Mouse (Mus musculus) thymus, postnatal 36 days (tissue): Measurements from ENCODE around the gene Adcy1.
A peak's percentile ranks its signal among the peaks of the same experiment; 100 is the strongest.
"Not testable (repeated sequence)": the region's sequence is repeated elsewhere in the genome, so short reads cannot be mapped to it uniquely, and the experiment has no call there.

Source experiments
- DNase-seq, 2 experiments: peaks; one replicate each; pipeline ENCODE4 v3.0.0; 2022; ENCODE audit warnings: mixed read lengths in 2 of 2

Adcy1 gene

DNA sequence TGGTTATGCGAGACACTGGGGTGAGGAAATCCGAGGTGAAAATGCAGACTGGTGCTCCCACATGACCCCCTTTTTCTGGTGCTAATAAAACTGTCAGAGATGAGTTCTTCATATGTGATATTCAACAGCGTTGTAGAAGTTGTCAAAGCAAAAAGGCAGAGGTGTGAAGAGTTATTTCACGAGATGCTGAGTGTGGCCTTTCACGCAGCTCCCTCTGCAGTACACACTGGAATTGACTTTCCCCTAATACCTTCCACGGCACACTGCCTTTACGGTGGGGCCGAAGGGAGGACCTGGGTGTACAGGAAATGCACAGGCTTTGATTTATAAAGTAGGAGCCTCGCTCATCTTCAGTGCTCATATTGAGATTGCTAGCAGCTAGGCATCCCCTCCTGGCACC, 129.8 kb downstream of the Adcy1 start:
- no peak for DNase-seq

DNA sequence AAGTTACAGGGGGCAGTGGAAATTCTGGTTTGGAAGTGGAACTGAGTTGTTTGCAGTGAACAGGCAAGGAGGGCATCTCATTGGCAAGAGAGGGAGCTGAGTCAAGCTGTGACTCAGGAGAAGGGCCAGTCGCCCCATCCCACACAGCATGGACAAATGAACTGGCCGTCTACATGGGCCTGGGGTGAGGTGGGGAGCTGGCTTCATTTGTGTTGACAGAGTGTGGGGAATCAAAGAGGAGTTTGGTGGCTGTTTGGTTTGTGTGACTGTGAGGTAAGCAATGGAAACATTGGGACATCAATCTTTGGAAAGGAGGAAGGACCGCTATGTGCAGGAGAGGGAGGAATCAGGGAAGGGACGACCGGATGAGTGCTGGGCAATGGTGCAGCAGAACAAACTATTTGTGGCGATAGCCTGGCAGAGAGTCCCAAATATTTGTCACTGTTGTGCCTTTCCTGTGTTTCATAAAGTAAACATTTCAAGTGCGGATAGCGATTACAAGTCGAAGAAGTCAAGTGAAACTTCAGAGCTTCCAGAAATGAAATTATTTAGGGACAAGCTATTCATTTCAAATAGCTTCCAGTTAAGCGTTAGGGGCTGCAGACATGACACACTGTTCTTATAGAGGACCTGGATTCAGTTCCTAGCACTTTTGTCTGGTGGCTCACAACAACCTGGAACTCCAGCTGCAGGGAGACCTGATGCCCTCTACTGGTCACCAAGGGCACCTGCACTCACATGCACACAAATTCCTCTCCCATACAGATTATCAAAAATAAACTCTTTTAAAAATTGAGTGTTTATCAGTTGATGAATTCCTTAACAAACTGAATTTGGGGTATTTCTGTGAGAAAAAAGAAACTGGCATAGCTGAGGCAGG, 131.4 kb downstream of the Adcy1 start:
- no peak for DNase-seq

DNA sequence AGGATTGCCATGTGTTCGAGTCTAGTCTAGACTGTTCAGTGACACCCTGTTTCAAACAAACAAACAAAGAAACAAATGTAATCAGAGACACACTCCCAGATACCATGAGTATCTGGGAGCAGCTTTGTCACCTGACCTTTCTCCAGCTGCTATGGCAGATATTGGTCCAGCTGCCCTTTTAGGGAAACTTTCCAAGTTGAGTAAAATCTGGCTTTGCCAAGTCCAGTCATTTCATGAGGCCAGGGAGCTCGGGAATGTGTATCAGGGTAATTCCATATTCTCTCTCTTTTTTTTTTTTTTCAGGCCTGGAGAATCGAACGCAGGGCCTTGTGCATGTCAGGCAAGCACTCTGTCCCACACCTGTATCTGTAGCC, 132.0 kb downstream of the Adcy1 start:
- no peak for DNase-seq

DNA sequence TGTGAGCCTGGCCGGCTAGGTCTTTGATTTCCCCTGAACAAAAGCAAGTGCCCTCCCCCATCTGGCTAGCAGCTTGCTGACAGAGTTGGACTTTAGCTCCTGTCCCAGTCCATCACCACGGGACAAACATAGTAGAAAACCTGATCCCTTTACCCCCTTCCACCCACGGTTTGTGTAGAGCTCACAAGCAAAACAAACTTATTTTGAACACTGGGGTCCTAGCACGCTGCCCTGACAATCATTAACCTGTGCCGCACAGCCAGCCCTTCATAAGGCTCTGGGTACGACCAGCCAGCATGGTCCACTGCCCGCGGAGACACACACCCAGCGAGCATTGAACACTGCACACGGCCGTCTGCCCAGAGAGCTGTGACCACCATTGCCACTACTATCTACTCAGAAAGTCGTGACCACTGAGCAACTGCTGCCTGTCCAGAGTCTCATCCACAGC, 134.2 kb downstream of the Adcy1 start, which contains the start of gene Igfbp1:
Gene Igfbp1, plus strand, starts transcription at position 292 of the 451 bp plus-strand sequence.
- DNase-seq, result no peak

DNA sequence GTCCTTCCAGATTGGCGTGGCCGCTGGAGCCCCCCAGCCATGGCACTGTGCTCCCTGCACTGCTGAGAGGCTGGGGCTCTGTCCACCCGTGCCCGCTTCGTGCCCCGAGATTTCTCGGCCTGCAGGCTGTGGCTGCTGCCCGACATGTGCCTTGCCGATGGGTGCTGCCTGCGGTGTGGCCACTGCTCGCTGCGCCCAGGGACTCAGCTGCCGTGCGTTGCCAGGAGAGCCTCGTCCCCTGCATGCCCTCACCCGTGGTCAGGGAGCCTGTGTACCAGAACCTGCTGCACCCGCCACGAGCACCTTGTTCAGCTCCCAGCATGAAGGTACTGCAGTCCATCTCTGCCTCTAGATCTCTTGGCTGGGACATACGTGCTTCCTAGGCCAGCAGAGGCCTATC, 134.7 kb downstream of the Adcy1 start:
- DNase-seq, result no peak

DNA sequence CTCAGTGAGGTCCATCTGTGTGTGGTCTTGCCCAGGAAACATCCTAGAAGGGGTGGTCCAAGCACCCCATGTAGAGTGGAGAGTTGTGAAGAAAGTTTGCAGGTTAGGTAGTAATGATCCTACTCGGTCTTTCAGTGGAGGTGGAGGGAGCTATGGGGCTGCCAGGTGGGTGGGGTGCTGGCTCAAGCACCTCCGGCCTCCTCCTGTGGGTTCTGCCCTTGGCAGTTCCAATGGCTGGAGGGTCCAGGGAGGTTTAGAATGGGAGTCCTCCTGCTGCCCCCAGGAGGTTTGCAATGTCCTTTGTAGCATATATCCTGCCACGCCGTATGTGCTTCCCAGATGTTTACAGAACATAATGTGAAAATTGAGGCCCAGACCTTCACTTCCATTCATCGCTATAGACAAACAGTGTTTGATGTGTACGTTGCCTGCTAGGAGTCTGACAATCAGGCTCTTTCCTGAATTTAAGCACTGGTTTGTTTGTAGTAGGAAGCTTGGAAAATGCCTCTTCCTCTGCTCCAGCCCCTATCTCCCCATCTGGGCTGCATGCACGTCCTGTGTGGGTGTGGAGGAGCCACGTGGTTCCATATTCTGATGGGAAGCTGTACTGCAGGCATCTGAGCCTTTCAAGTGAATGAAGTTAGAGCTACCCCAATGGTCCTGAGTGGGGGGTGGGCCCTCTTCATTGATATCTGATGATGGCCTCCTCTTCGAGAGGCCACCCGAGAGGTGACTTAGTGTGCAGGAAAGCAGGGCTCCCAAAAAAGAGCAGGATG, 135.4 kb downstream of the Adcy1 start:
- DNase-seq, result no peak

DNA sequence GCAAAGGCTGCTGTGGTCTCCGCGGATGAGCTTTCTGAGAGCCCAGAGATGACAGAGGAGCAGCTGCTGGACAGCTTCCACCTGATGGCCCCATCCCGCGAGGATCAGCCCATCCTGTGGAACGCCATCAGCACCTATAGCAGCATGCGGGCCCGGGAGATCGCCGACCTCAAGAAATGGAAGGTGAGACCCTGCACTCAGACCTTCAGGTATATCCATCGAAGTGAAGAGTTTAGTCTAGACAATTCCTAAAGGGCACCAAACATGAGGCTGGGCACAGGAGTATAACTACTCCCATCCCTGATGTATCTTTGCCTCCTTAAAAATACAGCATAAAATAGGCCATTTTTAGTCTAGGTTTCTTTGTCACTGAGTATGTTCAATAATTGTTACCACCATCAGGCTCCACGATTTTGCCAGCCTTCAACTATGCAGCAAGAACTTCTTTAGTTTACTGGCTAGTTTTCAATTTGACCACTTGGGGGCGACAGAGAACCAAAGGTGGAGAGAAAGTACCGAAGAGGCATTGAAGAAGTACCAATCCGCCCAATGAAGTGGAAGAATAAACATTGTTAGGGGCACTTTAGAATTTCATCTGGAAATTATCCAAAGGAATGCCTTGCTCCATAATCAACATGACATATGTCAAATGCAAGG, 136.6 kb downstream of the Adcy1 start:
- DNase-seq, result peak in 1 of 2 experiments; percentile 16

DNA sequence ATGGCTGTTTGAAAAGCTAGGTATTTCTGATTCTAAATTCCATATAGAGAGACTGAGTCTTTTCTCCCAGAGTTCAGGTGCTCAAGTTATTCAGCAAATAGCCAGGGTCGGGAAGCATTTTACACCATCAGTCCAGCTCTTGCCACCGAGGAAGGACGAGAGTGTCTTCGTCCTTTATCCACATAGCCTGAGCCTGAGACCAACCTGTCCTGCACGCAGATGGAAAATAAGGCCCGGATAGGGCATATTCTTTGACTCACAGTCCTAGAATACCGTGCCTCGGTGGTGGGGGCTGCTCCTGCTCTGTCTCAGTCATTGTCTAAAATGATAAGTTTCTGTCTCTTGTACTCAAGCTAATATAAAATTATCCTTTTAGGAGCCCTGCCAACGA, 137.1 kb downstream of the Adcy1 start:
- no peak for DNase-seq

DNA sequence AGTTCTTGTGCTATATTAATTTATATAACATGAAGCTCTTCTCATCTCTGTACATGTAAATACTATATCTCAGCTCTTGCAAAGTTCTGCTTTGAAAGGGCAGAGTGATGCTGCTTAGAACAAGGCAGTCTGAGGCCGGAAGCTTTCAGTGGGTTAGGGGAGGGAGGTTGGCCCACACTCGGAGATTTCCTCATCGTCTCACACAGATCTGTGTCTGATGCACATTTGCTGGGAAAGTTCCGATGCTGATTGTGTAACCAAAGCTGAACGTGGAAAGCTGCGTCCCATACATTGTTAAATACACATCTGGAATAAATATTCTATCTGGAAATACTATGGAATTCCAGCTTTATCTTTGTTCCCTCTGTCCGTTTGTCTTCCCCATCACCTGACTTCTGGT, 138.9 kb downstream of the Adcy1 start:
- no peak for DNase-seq

DNA sequence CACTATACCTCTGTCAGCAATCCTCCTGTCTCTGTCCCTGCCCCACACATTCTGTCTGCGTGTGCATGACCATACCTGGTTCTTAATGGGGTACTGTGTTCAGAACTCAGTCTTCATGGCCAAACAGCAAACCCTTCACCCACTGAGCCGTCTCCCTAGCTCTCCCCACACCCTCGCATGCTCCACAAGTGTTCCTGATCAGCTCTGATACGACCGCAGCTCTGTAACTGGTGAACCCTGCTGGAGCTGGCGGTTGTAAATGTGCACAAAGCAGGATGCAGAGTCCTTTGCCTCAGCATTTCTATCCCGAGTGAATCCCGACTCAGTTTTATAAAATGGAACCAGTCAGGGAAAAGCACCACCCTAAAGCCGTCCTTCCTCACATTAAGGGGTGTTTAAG, 140.6 kb downstream of the Adcy1 start:
- no peak for DNase-seq

DNA sequence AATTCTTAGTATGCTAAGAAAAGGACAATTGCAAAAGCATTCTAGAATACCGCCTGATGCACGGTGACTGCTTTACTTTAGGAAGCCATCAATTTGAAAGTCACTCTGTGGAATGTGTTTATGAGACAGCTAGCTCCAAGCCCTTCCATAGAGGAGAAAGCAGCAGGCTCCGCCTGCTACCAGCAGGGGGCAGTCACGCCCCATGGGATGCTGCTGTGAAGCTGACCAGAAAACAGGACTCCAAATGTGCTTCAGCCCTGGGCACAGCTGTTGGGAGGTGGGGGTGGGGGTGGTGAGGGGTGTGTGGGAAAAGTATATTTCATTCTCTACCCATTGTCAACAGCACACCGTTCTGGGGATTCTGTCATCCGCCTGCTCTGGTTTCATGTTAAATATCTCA, 147.1 kb downstream of the Adcy1 start:
- peak; percentile 19 to 32 for DNase-seq

DNA sequence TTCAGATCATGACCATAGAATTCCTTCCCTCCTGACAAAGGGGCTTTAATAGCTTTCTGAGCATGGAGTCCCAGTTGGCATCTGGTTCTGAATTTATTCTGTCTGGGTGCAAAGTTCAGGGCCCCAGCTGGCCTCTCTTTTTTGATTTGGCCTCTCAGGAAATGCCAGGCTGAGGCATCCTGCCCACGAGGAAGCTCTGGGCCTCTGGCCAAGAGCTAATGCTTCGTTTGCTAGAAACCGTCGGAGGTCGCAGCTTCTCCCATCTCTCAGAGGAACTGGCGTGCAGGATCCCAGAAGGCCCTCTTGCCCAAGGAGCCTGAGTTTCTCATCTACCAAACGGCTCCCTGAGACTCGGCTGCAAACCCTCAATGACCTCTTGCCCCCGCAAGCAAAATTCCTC, 147.9 kb downstream of the Adcy1 start:
- DNase-seq, result no peak

DNA sequence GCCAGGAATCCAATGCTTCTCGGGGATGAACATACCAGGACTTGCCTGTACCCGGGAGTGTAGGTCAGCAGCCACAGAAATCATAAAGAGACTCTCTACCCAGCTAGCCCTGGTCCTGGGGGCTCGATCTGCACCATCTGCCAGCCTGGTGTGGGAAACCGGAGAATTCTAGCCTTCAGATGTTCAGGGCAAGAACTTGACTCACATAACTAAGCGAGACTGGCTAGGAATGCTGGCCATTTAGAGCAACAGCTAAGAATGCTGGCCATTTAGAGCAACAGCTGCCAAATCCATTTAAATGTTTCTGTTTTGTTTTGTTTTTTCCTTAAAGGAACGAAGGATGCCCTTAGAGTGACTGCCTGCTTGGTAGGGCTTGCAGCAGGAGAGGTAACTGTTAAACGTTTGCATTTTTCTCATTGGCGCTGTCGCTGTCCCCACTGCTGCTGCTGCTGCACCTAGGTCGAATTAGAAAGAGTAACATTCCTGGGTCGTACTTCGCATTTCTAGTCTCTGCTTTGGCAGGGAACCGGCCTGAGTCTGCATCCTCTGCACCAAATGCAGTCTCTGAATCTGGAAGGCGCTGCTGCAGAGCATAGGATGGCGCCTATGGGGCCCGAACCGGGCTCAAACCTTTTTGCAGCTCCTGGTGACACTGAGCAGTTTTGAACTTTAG, 149.0 kb downstream of the Adcy1 start:
- DNase-seq, result no peak

DNA sequence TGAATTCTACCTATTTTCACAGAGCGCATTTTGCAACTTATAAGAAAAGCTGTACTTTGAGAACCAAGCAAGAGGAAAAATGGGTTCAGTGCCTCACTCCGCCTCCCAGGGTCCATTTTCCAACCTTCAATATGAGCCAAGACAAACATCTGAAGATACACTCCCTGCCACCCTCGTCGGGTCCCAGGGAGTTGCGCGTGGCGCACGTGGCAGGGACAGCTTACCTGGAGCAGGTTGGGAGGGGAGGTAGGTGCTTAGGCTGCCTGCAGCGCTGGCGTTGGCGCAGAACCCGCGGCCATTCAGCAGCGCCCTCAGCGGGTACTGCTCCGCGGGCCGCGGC, 149.8 kb downstream of the Adcy1 start:
- DNase-seq, result no peak

DNA sequence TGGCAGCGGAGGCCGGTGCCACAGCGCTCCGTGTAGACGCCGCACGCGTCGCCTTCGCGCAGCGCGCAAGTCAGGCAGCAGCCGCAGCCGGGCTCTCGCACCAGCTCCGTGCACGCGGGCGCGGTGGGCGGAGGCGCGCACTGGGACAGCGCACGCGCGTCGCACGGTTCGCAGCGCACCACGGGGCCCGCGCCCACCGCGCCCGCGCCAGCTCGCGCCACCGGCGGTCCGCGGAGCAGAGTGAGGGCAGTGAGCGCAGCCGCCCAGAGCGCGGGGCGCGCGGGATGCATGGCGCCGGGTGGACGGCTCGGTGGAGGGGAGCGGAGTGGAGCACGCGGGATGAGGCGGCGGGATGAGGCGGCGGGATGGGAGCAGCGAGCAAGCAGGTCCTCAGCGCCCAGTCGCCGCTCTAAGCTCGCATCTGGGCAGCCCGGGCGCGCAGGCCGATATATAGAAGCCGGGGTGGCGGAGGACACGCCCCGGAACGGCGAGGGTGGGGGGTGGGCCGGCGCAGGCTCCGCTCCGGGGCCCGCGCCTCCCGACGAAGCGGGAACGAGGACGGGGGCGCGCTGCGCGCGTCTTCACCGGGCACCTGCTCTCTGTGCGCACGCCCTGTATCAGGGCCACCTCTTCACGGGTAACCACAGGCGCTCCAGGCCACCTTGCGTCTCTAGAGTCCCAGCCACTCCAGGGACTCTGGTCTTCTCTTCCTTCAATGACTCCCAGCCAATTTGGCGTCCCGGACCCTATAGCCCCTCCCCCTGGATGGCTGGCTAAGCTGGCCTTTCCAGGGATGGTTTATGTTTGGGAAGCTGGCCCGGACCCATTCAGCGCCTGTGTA, 150.4 kb downstream of the Adcy1 start, which contains the start of gene Igfbp3:
Gene Igfbp3, minus strand, starts transcription at position 423 of the 841 bp plus-strand sequence.
- DNase-seq, result no peak

DNA sequence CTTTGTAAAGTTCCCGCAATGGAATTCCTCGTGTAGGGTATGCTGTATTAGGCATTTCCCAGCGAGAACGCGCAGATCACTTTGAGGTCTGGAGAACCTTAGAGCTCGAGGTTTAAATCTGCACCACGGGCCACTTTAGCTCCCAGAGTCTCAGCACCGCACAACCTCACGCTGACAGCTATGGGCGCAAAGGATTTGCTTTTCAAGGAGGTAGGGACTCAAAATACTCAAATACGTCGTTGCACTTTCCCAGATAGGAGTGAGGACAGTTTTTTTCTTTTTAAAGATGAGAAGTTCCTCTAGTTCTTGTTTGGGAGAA, 151.0 kb downstream of the Adcy1 start:
- no peak for DNase-seq

DNA sequence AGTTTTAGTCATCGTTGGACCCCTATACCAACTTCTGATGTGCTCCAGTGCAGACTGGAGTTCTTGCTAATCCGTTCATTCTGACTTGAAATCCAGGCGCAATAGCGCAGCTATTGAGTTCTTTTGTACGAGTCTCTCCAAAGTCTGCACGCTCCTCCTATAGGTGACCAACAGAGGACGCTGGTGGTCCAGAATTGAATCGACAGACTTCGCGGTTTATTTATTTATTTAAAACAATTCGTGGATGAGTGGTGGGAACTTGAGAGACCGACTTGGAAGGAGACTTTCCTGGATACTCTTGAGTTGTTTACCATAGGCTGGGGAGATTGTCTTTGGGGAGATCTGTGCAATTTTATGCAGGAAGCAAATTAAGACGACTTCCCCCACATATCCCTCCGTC, 151.5 kb downstream of the Adcy1 start:
- DNase-seq, result no peak

DNA sequence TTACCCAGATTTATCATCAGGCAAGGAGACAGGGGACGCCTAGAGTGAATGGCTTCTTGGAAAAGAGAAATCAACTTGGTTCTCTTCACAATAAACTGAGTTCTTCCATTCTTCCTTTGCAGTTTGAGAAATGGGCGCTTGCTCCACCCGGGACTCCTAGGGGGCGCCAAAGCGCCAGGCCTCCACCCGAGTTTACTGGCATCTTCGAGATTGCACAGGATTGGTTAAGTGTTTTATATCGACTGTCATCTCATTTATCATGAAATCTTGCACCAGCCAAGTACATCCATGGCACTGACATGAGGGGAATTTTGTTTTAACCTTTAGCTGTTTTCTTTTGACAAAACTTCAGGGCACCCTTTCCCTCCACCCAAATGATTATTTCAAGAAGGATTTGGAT, 152.4 kb downstream of the Adcy1 start:
- peak; percentile 14 to 24 for DNase-seq

DNA sequence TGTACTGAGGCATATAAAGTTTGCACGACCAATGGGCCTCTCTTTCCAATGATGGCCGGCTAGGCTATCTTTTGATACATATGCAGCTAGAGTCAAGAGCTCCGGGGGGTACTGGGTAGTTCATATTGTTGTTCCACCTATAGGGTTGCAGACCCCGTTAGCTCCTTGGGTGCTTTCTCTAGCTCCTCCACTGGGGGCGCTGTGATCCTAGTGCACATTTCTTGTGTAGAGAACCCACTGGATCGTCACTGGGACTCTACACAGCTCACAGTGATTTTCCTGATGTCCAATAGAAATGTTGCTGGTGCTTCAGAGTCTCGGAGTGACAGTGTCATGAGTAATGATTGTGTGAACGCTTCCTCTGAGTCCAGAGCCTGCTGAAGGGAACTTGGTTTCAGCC, 158.5 kb downstream of the Adcy1 start:
- DNase-seq, result not testable (repeated sequence)

DNA sequence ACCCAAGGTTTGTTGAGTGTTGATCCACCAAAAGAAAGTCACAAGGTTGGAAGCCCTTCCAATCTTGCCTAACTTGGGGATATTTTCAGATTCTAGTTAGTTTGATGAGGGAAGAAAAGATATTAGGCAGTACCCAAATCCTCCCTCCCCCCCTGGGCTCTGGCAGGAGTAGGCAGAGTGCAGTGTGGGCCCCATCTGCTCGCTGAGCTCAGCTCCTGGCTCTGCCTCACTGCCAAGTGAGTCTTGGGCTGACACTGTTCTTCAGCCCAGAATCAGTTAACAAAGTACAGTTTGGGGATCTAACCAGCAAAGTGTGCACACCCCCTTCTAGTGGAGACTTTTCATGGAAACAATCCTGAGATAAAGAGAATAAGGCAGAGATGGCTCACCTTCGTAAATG, 162.9 kb downstream of the Adcy1 start:
- no peak for DNase-seq

DNA sequence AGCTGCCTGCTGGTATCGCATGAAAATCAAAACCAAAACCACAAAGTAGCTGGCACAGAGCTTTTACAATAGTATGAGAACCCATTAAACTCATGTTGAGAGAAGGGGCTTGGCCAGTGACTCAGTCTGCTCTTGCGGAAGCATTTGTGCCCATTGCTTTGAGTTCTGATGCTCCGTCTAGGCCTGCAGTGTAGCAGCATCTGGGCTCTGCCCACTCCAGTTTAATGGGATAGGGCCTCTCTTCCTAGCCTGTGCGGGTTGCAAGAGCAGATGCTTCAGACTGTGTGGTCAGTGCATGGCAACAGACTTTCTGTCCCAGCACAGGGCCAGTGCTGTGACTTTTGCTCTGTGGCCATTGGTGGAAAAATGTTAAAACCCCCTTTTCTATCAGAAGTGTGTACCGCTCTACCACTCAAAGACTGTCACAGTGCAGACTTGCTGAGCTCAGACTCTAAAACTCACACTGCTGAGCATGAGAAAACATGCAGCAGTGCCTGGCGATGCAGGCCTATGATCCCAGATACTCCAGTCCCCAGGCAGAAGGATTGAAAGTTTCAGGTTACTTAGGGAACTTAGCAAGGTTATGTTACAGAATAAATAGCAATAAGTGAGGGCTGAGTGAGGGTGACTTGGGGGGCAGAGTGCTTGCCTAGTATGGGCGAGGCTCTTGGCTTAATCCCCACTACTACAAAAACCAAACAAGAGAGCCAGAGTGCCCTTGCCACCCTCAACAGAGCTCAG, 163.7 kb downstream of the Adcy1 start:
- DNase-seq, result no peak
